Mouse (Mus musculus): ENCODE results near the gene Ano10. TPM values are rescaled to one million over a fixed set of nuclear protein-coding genes. Genes with fewer than 3 reads are reported as not detected.
"Not testable (repeated sequence)": the region's sequence is repeated elsewhere in the genome, so short reads cannot be mapped to it uniquely, and the experiment has no call there.

Ano10 gene
- polyA plus RNA-seq, 1 experiment, result 19.6 TPM

DNA sequence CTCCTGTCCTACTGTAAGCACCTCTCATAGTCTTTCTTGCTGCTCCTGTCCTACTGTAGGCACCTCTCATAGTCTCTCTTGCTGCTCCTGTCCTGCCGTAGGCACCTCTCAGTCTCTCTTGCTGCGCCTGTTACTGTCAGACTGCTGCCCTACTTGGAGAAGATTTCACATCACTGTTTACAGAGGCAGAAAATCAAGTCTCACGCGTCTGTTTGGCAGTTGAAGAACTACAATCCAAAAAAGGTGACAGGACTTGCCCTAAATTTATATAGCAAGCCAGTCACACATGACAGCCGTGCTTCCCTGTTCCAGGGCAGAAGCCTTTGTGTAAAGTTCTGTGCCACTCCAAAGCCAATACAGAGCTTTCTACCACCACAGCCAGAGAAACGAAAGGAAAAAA is 20.2 kb upstream of the Ano10 start:
- Histone ChIP-seq H3K27ac (ENCODE audit: insufficient read depth, low read length) (no peak overlapping the region), H3K4me1 (ENCODE audit: control insufficient read depth, insufficient read depth, low read length) (peaks cover under 1% of the 10 kb centered on the region)
- no peak for TF ChIP-seq EP300 (IDR thresholded peaks at IDR 0.05; ENCODE audit: insufficient read depth, low read depth, low read length)
- no peak for TF ChIP-seq CTCF (IDR thresholded peaks at IDR 0.05; ENCODE audit: low read depth, low read length)
- no peak for TF ChIP-seq POLR2A (IDR thresholded peaks at IDR 0.05; ENCODE audit: insufficient read depth, low read length)

DNA sequence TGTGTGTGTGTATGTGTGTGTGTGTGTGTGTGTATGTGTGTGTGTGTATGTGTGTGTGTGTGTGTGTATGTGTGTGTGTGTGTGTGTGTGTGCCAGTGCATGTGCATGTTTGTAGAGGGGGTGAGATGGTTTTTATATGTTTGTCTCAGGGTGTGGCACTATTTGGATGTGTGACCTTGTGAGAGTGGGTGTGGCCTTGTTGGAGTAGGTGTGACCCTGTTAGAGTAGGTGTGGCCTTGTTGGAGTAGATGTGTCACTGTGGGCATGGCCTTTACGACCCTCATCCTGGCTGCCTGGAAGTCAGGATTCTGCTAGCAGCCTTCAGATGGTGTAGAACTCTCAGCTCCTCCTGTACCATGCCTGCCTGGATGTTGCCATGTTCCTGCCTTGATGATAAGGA is 18.9 kb upstream of the Ano10 start:
- not testable (repeated sequence) for H3K27ac ChIP-seq (ENCODE audit: insufficient read depth, low read length); H3K27me3 ChIP-seq (ENCODE audit: control insufficient read depth, insufficient read depth, low read length, poor library complexity, severe bottlenecking); H3K9me3 ChIP-seq (replicated peaks; ENCODE audit: control insufficient read depth, insufficient read depth, low read length, poor library complexity, severe bottlenecking); H3K36me3 ChIP-seq (ENCODE audit: control insufficient read depth, insufficient read depth, low read length, poor library complexity, severe bottlenecking); H3K4me3 ChIP-seq (ENCODE audit: low read depth, low read length); H3K9ac ChIP-seq (ENCODE audit: low read depth, poor library complexity, severe bottlenecking); H3K4me1 ChIP-seq (ENCODE audit: control insufficient read depth, insufficient read depth, low read length)

More for the DNA sequence above, 20.2 kb upstream of the Ano10 start:
- no peaks in the 10 kb centered on the region for H3K36me3 ChIP-seq (ENCODE audit: control insufficient read depth, insufficient read depth, low read length, poor library complexity, severe bottlenecking)
- no peaks in the 10 kb centered on the region for H3K9me3 ChIP-seq (replicated peaks; ENCODE audit: control insufficient read depth, insufficient read depth, low read length, poor library complexity, severe bottlenecking)
- no peaks in the 10 kb centered on the region for H3K27me3 ChIP-seq (ENCODE audit: control insufficient read depth, insufficient read depth, low read length, poor library complexity, severe bottlenecking)
- H3K9ac ChIP-seq (ENCODE audit: low read depth, poor library complexity, severe bottlenecking), result no peak overlapping the region
- no peak overlapping the region for H3K4me3 ChIP-seq (ENCODE audit: low read depth, low read length)

GRCm38 (mm10) chr9:122312296-122312990 is 18.2 kb upstream of the Ano10 start:
- Histone ChIP-seq H3K27me3 (ENCODE audit: control insufficient read depth, insufficient read depth, low read length, poor library complexity, severe bottlenecking) (no peaks in the 10 kb centered on the region), H3K4me3 (ENCODE audit: low read depth, low read length) (no peak overlapping the region), H3K36me3 (ENCODE audit: control insufficient read depth, insufficient read depth, low read length, poor library complexity, severe bottlenecking) (no peaks in the 10 kb centered on the region), H3K4me1 (ENCODE audit: control insufficient read depth, insufficient read depth, low read length) (peaks cover 2% of the 10 kb centered on the region), H3K27ac (ENCODE audit: insufficient read depth, low read length) (no peak overlapping the region), H3K9me3 (replicated peaks; ENCODE audit: control insufficient read depth, insufficient read depth, low read length, poor library complexity, severe bottlenecking) (no peaks in the 10 kb centered on the region), H3K9ac (ENCODE audit: low read depth, poor library complexity, severe bottlenecking) (no peak overlapping the region)
- TF ChIP-seq POLR2A (IDR thresholded peaks at IDR 0.05; ENCODE audit: insufficient read depth, low read length) (no peak), CTCF (IDR thresholded peaks at IDR 0.05; ENCODE audit: low read depth, low read length) (no peak), EP300 (IDR thresholded peaks at IDR 0.05; ENCODE audit: insufficient read depth, low read depth, low read length) (no peak)

GRCm38 (mm10) chr9:122311051-122311760 is 17.0 kb upstream of the Ano10 start:
- H3K27me3 ChIP-seq (ENCODE audit: control insufficient read depth, insufficient read depth, low read length, poor library complexity, severe bottlenecking), result no peaks in the 10 kb centered on the region
- H3K4me1 ChIP-seq (ENCODE audit: control insufficient read depth, insufficient read depth, low read length), result peaks cover 2% of the 10 kb centered on the region
- no peaks in the 10 kb centered on the region for H3K9me3 ChIP-seq (replicated peaks; ENCODE audit: control insufficient read depth, insufficient read depth, low read length, poor library complexity, severe bottlenecking)
- no peak for TF ChIP-seq CTCF (IDR thresholded peaks at IDR 0.05; ENCODE audit: low read depth, low read length)
- no peak for TF ChIP-seq EP300 (IDR thresholded peaks at IDR 0.05; ENCODE audit: insufficient read depth, low read depth, low read length)
- TF ChIP-seq POLR2A (IDR thresholded peaks at IDR 0.05; ENCODE audit: insufficient read depth, low read length), result no peak
- H3K9ac ChIP-seq (ENCODE audit: low read depth, poor library complexity, severe bottlenecking), result no peak overlapping the region
- H3K36me3 ChIP-seq (ENCODE audit: control insufficient read depth, insufficient read depth, low read length, poor library complexity, severe bottlenecking), result no peaks in the 10 kb centered on the region
- no peak overlapping the region for H3K27ac ChIP-seq (ENCODE audit: insufficient read depth, low read length)
- H3K4me3 ChIP-seq (ENCODE audit: low read depth, low read length), result no peak overlapping the region

DNA sequence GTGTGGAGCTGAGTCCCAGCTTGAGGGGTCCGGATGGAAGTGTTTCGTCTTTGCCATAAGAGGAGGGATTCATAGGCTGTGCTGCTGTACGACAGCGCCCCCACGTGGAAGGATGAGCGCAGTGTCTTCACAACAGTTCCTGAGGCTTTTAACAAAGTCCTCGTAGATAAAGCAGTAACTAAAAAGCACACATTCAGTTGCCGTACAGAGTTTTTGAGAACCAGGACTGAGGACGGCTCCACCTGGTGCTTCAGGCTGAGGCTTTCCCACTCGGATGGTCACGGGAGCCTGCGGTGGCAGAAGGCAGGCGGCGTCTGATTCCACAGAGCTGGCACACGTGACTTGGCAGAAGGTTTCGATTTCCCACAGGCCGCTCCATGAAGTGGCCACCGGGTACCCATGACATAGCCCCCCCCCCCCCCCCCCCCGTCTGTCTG is 16.4 kb upstream of the Ano10 start:
- TF ChIP-seq EP300 (IDR thresholded peaks at IDR 0.05; ENCODE audit: insufficient read depth, low read depth, low read length), result no peak; the same call in 1 of the 2 replicates
- peak; percentile 95 for TF ChIP-seq CTCF (IDR thresholded peaks at IDR 0.05; ENCODE audit: low read depth, low read length)
- no peak for TF ChIP-seq POLR2A (IDR thresholded peaks at IDR 0.05; ENCODE audit: insufficient read depth, low read length)

More for the DNA sequence above, 16.4 kb upstream of the Ano10 start:
- peaks cover 2% of the 10 kb centered on the region for H3K4me1 ChIP-seq (ENCODE audit: control insufficient read depth, insufficient read depth, low read length)
- H3K36me3 ChIP-seq (ENCODE audit: control insufficient read depth, insufficient read depth, low read length, poor library complexity, severe bottlenecking), result no peaks in the 10 kb centered on the region
- no peaks in the 10 kb centered on the region for H3K27me3 ChIP-seq (ENCODE audit: control insufficient read depth, insufficient read depth, low read length, poor library complexity, severe bottlenecking)
- H3K27ac ChIP-seq (ENCODE audit: insufficient read depth, low read length), result no peak overlapping the region
- H3K4me3 ChIP-seq (ENCODE audit: low read depth, low read length), result no peak overlapping the region
- no peak overlapping the region for H3K9ac ChIP-seq (ENCODE audit: low read depth, poor library complexity, severe bottlenecking)
- H3K9me3 ChIP-seq (replicated peaks; ENCODE audit: control insufficient read depth, insufficient read depth, low read length, poor library complexity, severe bottlenecking), result no peaks in the 10 kb centered on the region
